Mouse (Mus musculus): ENCODE measurements around the gene Asgr1. TPM values are rescaled to one million over a fixed set of nuclear protein-coding genes. Genes with fewer than 3 reads are reported as not detected.

The Asgr1 gene
- total RNA-seq, 2 experiments from 2014 or later, result not detected

DNA sequence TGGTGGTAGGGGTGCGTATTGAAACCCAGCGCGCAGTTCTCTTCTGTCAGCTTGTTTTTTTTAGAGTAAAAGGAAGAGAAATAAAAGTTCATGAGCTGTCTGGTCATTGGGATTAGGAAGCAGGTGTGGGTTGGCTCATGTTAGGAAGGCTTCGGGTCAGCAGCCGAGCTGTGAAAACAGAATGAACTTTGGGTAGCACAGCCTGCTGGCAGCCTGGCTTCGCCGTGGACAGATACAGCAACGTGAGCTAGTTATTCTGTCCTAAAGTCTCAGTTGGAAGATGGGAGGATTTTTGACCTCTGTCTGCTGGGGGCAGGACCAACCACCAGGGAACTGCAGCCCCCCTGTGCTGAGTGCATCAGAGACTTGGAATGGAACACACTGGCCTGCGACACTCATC is 3.9 kb downstream of the Asgr1 start:
- ATAC-seq (replicated peaks; ENCODE audit: poor library complexity, severe bottlenecking), result no peak

DNA sequence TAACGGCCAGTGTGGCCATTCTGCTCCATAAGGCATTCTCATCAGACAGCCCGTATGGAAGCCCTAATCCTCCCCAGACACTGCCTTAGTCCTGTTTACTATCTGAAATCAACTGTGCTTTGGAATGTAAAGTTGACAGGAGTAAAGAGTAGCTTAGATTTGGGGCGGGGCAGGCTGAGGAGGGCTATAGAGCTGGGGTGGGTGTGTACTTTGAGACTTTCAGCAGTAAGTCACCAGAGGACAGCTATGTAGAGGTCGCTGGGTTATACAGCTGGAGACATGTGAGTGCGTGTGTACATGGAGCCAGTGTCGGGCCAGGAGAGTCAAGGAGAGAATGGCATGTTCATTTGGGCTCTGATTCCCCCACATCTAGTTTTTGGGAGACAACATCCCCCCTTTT is 6.0 kb downstream of the Asgr1 start:
- ATAC-seq (replicated peaks; ENCODE audit: poor library complexity, severe bottlenecking), result no peak

DNA sequence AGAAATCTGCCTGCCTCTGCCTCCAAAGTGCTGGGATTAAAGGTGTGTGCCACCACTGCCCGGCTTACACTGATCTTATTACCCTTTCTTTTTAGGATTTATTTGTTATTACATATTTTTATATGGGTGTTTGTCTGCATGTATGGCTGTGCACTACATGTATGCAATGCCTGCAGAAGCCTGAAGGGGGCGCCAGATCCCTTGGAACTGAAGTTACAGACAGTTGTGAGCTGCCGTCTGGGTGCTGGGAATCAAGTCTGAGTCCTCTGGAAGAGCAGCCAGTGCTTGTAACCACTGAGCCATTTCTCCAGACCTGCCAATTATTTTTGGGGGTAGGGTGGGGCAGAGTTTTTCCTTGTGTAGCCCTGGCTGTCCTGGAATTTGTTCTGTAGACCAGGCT is 9.2 kb downstream of the Asgr1 start:
- ATAC-seq (replicated peaks; ENCODE audit: poor library complexity, severe bottlenecking), result no peak

DNA sequence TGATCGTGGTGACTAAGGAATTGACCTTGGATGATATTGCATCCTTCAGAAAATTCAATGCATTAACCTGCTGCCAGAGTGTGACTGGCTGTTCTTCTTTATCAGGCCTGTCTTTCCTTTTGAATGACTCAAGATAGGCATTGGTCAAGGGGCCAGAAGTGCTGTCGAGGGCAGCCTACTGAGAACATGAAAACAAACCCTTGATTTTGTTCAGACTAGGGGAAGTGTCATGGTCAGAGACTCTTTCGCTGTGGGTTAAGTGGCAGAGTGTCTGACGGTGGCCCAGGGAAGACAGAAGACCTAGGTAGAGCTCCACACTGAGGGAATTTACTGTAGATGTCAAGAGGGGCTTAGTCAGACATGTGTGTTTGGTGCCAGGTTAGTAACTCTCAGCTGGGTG is 12.8 kb downstream of the Asgr1 start:
- no peak for ATAC-seq (replicated peaks; ENCODE audit: poor library complexity, severe bottlenecking)

DNA sequence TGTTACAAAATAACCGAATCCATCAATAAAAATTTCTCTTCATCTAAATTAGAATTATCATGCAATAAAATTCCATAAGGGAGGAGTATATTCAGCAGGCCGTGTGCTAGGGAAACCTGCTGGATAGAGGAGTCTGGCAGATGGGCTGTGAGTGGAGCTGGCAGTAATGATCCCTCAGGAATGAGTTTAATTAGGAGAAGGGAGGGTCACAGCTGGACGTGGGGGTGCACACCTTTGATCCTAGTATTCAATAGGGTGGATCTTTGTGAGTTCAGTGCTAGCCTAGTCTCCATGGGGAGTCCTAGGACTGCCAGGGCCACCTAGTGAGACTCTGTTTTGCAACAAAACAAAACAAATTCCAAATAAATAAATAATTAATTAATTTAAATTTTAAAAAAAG is 14.4 kb downstream of the Asgr1 start:
- ATAC-seq (replicated peaks; ENCODE audit: poor library complexity, severe bottlenecking), result no peak

DNA sequence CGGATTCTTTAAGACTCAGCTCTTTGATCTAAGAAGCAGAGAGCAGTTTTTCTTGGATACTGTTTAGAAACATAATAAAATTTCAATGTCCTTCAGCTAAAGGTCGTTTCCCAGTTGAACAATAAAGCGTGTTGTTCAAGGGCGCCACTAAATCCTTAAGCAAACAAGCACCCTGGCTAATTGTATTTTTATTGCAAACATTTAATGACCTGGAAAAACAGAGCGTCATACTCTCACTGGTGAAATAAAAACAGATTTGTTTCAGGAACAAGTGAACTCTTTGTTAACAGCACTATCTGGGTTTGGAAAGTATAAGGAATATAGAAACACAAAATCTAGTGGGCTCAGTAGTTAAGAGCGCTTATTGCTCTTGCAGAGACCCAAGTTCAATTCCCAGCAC is 16.2 kb downstream of the Asgr1 start:
- no peak for ATAC-seq (replicated peaks; ENCODE audit: poor library complexity, severe bottlenecking)

DNA sequence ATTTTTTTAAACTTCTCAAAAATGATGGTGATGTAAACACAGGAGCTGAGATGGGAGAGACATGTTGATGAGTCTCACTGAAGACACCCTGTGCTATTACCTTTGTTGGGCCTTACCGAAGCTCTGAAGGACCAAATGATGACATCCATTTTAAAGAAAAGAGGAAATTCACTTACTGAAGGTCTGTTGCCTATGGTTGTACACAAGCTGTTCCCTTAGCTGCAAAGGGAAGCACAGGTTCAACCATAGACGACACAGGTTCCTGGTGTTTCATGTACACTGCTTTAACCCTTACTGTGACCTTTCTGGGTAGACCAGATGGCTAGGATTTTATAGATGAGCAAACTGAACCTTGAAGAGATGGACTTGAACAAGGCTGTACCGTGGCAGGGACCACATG is 16.7 kb downstream of the Asgr1 start:
- ATAC-seq (replicated peaks; ENCODE audit: poor library complexity, severe bottlenecking), result peak; percentile 52

DNA sequence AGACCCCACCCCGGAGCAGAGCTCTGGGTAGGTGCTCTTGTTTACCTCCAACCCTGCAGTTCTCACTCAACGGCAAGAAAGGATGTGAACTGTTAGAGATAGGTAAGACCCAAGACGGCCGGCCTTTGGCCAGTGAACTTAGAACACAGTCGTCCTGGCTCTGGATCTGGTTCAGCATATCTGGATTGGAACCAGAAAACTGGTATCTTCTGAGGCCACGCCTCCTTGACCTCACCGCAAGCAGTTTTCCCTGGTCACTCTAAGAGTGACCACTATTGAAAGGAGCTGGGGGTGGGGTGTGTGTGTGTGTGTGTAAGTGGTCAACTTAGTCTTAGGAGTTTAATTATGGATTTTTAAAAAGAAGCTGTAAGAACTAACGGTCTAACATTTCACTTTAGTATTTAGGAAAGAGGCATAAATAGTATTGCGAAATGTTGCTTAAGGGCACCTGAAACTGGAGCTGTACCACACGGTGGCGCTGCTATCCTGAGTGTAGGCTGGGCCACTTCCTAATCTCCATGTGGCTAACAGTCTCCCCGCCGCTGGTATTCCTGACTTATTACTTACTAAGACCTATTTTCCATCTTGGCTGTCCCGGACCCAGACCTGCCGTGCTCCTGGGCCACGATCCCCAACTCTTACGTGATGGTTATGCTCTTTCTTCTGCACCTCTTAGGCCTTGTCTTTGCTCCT is 20.6 kb downstream of the Asgr1 start:
- peak; percentile 64 for ATAC-seq (replicated peaks; ENCODE audit: poor library complexity, severe bottlenecking)

DNA sequence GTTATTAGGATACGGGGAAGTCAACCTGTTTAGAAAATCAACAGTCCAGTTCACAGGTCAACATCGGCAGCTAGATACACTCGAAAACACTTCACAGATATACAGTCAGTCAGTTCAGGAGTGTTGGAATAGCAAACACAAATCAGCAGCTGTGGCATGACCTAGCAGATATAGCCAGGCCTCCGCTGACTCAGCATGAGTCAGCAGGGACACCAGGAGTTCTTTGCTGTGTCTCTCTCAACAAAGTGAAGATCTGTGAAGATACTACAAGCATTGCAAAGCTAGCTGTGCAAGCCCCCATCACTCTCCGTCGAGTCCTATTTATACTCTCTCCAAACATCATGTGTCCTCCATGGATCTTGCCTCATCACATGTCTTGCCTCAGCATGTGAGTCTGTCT is 21.7 kb downstream of the Asgr1 start:
- no peak for ATAC-seq (replicated peaks; ENCODE audit: poor library complexity, severe bottlenecking)

DNA sequence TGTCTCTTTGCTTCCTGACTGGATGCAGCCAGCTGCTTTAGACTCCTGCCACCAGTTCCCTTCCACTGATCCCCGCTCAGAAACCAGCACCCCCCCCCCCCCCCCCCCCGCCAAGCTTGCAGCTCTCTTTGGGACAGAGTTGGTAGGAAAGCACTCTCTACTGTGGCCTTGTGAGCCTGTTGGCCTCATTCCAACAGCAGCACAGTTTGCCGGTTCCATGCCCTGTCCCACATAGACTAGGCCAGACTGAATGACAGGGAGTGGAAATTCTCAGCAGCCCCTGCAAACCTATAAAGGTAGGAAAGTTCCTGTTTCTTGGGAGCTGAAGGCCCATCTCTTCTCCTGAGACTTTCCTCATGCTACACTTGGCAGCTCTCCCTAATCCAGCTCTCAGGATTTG is 23.6 kb downstream of the Asgr1 start:
- ATAC-seq (replicated peaks; ENCODE audit: poor library complexity, severe bottlenecking), result no peak

DNA sequence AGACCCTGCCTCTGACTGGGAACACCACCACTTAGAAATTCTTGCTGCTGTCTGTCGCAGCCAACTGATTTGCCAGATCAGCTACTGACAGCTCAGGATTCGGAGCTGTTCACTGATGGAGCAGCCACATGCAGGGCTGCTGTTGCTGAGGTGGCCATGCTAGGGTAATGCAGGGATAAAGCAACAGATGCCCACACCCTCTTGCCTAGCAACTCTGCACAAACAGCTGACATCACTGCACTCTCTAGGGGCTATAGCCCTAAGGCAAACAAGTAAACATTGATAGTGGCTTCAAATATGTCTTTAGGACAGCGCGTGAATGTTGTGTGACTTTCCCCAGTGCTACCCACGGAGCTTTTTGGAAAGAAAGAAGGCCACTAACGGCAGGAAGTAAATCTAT is 25.3 kb downstream of the Asgr1 start:
- ATAC-seq (replicated peaks; ENCODE audit: poor library complexity, severe bottlenecking), result no peak

DNA sequence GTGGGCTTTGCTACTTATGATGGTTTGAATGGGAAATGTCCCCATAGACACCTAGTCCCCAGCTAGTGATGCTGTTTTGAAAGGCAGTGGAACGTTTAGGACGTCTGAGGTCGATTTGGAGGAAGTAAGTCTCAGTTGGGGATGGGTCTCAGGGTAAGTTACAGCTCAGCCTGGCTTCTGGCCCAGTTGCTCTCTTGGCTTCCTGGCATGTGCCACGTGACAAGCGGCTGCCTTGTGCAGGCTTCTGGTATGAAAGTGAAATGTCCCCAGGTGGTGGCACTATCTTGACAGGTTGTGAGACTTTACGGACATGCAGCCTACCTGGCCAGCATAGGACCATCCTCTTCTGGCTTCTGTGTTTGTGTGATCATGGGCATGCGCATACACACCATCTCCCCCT is 26.0 kb downstream of the Asgr1 start:
- ATAC-seq (replicated peaks; ENCODE audit: poor library complexity, severe bottlenecking), result peak; percentile 70

DNA sequence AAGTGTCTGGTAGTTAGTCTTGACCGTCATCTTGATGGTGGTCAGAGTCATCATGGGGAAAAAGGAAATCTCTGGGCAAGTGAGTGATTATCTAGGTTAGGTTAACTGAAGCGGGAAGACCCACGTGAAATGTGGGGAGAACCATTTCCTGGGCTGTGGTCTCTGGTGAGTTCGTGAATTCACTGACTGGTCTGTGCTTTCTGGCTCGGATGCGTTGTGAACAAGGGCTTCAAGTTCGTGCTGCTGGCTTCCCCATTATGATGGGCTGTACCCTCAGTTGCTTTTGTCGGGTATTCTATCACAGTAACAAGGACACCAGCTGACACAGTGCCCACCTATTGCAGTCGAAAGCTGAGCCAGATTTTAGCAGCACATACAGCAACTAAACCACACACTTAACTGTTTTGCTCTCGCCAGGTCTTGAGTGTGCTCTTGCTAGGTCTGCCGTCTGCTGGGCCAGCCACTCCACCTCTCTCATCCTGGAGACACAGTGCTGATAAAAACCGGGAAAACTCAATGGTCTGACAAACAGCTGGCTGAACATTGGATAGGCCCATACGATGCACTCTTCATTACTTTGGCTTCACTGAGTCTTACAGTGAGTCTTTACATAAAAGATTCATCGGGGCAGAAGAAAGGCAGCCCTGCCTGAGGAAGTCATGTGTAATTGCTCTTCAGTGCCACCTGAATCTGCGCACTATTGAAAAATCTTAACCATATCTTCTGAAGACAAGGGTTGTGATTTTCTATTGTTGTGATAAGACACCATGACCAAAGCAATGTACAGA is 27.1 kb downstream of the Asgr1 start:
- ATAC-seq (replicated peaks; ENCODE audit: poor library complexity, severe bottlenecking), result 0 out of 2 replicates have a peak, but pooled peaks have one; percentile 6

DNA sequence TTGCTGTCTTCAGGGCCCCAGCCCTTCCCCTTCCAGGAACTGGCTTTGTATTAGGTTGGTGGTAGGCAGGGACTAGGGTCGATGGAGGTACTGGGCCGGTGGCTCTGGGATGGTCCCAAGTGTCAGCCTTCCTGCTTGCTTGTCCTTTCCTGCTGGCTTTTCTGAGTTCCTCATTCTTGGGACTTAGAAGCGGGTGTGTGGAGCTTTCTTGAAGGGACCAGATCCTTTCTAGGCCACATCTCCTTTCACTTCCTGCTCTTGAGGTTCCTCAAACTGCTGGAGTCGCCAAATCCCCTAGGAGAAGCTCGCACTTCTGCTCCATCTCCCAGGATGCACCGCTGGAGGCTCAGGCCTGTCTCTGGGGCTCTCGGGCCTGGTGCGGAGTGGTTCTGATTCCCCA is 30.7 kb downstream of the Asgr1 start:
- ATAC-seq (replicated peaks; ENCODE audit: poor library complexity, severe bottlenecking), result peak; percentile 81

DNA sequence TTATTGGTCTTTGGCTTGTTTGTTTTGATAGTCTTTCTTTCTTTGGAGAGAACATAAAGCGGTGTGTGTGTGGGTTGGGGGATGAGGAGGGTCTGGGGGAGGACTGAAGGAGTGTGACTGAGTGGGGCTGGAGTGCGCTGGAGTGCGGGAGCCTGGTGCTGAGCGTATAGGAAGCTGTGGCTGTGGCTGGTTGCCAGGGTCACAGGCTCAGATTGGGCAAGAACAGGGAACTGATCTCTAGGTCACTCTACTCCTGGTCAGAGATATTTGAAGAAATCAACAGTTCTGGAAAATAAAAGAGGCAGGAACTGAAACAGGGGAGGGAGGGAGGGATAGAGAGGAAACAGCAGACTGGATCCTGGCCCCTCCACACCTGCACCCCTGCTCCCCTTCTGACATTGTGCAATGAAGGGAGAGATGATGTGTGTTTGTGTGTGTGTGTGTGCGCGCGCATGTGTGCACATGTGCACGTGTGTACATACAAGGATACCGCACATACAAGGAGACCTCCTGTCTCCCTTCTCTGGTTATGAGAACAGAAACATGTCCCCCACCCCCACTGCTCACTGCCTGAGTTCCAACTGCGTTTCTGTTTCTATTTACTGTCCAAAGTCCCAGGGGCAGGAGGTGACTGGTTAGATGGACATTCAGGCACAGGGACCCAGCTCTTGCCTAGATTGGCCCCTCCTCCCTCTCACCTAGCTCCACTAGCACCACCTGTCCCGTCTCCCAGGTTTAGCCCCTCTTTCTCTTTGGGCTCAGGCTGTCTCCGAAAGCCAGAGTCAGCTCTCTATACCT is 38.3 kb downstream of the Asgr1 start, which contains the start of gene Asgr2:
Gene Asgr2 (plus strand): TSS at position 659 of the 798 bp plus-strand sequence.
- peak; percentile 88 for ATAC-seq (replicated peaks; ENCODE audit: poor library complexity, severe bottlenecking)

DNA sequence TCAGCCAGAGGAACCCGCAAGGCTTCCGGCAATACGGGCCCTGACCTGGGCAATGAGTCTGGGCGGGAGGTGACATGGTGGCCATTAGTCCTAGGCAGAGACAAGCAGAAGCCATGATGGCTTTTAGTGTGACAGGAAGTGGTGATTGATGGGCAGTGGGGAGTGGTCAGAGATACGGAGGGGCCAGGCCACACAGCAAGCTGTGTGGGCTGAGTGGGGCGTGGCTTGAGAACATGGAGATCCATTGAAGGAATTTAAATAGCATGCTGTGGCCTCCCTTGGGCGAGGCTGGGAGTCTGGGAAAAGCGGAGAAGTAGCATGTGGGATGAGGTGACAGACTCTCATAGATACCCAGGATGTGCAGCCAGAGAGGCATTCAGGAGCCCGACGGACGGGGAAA is 43.5 kb downstream of the Asgr1 start:
- ATAC-seq (replicated peaks; ENCODE audit: poor library complexity, severe bottlenecking), result no peak

DNA sequence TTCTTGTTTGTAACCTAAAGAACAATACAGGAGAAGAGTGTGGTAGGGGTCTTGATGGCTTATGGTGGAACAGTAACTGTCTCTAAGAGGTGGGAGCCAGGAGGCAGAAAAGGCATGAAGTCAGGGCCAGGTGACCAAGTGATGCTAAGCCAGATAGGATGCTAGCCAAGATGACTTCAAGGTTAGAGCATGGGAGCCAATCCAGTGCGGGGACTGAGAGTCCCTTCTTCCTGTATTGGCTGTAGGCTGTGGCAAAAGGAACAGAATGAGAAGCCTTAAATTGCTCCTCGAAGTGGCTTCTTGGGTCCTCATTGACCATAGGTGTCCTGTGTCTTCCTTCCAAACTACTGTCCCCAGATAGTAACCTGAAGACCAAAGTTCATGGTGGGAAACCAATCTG is 45.2 kb downstream of the Asgr1 start:
- no peak for ATAC-seq (replicated peaks; ENCODE audit: poor library complexity, severe bottlenecking)

DNA sequence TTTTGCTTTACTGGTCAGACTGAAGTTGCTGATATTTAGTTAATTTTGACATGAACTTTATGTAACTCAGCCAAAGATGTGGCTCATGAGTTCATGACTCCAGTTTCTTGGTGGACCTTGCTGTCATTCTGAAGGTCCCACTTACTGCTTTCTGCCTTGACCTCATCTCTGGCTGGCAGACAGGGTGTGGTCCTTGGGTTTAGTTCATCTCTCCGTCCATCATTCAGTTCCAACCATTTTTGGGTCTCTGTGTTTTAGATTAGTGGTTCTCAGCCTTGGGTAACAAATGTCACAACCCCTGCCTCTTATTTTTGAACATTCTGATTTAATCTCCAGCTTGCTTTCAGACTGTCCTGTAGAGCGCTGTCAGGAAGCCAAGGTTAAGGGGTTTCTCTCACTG is 45.9 kb downstream of the Asgr1 start:
- ATAC-seq (replicated peaks; ENCODE audit: poor library complexity, severe bottlenecking), result no peak

DNA sequence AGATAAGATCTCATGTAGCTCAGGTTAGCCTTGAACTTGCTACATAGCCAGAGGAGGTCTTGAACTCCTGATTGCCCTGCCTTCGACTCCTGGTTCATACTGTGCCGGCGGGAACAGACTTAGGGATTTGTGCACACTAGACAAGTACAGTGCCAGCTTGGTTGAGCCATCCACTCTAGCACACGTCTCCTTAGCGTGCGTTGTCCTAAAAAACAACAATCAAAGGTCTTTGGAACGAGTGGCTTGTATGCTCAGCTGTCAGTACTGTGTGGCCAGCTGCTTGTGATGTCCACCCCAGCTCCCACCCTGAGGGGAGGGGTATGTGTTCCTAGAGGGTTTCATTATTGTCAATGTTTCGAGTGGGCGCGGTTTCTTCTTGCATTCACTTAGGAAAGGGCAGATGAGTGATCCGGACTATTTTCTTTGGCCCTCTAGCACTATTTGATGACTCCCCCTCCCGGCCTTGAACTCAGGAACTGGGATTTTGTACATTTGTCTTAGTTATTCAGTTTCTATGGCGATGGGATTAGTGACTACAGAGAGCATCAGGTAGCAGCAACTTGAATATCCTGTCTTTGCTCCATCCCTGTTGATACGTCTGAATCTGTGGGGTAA is 49.9 kb downstream of the Asgr1 start:
- no peak for ATAC-seq (replicated peaks; ENCODE audit: poor library complexity, severe bottlenecking)

DNA sequence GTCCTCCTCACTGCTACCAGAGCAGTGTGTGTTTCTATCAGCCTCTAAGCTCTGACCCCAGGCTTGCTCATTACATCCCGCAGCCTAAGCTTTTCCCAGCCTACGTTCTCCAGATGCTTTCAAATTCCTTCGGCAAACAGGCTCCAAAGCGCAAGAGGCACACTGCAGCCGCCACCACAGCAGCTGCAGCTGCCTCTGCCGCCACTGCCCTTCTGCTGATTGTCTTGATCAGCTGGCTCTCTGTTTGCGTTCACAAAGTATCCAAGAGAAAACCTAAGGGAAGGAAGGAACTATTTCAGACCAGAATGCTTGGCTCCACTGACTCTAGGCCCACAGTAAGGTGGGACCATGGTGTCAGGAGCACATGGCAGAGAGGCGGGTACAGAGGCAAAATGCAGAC is 53.2 kb downstream of the Asgr1 start:
- ATAC-seq (replicated peaks; ENCODE audit: poor library complexity, severe bottlenecking), result no peak

Measured in granulocyte monocyte progenitor cell, adult 5-6 weeks (primary cell).